Mouse (Mus musculus) liver, adult 2 months (tissue): ENCODE data around the gene Bud31.

ENCODE experiments used
- CTCF ChIP-seq: fragments of 200-500 bp; IDR thresholded peaks from 2 replicates; pipeline ENCODE4 v1.5.1; 2011; ENCODE audit warnings: low read depth, low read length, control low read depth
- POLR2A ChIP-seq: fragments of 200-500 bp; IDR thresholded peaks from 2 replicates; pipeline ENCODE4 v1.6.1; 2011; ENCODE audit warnings: low read length, control low read depth; ENCODE audit not compliant: insufficient read depth; ENCODE audit errors: extremely low read depth

GRCm38 (mm10) chr5:145096195-145096594 lies 44.0 kb upstream of the Bud31 start:
- TF ChIP-seq POLR2A (no peak), CTCF (no peak)
